Mouse (Mus musculus) Muller cell, postnatal 12 days (primary cell): ENCODE results near the gene Ror2.
A peak's percentile ranks its signal among the peaks of the same experiment; 100 is the strongest.

Experiments used
- DNase-seq: peaks from one replicate; pipeline ENCODE4 v3.0.0-alpha.2; 2015; ENCODE audit errors: inconsistent ontology term

Ror2 gene

DNA sequence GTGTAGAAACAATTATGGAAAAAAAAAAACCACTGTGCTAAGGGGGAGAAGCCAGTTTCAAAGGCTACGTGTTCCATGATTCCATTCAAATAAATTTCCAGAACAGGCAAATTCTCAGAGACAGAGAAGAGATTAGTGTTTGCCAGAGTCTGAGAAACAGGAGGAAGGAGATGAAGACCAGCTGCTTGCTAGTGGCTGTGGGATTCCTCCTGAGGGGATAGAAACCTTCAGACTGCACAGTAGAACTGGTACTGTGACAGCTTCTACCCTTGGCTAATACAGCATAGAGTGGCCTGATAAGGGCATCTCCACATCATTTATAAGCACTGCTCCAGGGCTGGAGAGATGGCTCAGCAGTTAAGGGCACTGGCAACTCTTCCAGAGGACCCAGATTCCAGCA lies 11.2 kb downstream of the Ror2 start:
- DNase-seq = no peak

GRCm38 (mm10) chr13:53271595-53271994 lies 14.3 kb downstream of the Ror2 start:
- no peak for DNase-seq

GRCm38 (mm10) chr13:53270549-53270948 lies 15.4 kb downstream of the Ror2 start:
- DNase-seq = peak; percentile 60

DNA sequence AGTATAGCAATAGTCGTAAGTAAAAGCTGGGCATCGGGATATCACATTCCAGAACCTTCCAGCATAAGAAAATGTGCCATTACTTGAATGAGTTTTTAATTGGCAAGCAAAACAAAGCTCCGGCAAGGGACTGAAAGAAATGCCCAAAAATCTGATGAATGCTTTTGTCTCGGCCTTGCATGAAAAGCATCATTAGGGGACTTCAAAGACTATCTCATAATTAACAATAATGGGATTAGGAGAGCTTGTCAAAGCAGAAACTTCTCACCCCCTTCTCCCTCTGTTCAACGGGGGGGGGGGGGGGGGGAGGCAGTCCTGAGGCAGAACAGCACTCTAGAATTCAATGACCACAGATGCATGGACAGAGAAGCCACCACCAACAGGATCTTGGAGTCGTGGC lies 17.4 kb downstream of the Ror2 start:
- DNase-seq = peak; percentile 93

DNA sequence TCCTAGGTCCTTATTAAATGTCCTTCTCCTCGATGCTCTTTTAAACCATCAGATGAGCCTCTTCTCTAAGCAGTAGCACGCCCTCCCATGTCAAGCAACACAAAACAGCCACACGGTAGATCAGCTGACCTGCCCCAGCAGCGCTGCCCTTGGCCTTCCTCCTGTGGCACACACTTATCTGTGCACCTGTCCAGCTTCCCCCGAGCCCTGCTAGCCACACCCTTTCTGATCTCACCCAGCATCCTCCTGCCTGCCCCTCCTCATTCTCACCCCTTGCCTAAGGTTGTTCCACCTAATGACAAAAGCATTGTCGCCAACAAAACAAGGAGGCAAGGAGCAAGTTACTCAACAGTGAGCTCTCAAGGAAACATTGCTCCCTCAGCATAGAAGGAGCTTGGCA lies 18.1 kb downstream of the Ror2 start:
- no peak for DNase-seq

- DNase-seq = no peak
These were observed 18.8 kb downstream of the Ror2 start for GRCm38 (mm10) chr13:53267155-53267554.

DNA sequence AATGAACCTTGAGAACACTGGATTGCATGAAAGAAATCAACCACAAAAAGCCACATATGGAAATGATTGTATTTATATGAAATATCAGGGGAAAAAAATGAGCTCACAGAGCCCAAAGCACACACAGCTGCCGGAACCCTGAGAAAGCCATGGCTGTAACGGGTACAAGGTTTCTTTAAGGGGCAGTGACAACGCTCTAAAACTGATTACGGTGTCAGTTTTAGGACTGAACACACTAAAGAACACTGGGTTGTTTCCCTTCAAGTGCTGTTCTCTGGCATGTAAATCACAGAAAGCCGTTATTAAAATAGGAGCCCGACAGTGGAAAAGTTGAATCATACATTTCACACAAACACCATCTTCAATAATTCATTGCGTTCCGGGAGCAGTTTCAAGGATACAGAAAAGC lies 19.4 kb downstream of the Ror2 start:
- DNase-seq = no peak

DNA sequence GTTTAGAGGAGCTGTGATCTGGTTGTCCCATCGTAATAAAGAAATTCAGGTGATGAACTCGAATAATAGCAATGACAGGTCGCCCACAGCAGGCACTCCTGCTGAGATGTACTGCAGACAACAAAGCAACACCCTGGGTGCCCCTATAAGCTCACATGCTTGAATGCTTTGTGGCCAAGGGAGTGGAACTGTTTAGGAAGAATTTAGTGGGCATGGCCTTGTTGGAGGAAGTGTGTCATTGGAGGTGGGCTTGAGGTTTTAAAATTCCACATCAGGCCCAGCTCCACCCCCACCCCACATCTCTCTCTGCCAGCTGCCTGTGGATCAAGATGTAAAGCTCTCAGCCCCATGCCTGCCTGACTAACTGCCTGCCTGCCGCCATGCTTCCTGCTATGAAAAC lies 21.0 kb downstream of the Ror2 start:
- no peak for DNase-seq

GRCm38 (mm10) chr13:53262509-53263250 lies 23.2 kb downstream of the Ror2 start:
- DNase-seq = no peak

- DNase-seq = peak; percentile 78
These were observed 24.7 kb downstream of the Ror2 start for GRCm38 (mm10) chr13:53261106-53261771.

- DNase-seq = no peak
These were observed 27.0 kb downstream of the Ror2 start for GRCm38 (mm10) chr13:53258943-53259342.

DNA sequence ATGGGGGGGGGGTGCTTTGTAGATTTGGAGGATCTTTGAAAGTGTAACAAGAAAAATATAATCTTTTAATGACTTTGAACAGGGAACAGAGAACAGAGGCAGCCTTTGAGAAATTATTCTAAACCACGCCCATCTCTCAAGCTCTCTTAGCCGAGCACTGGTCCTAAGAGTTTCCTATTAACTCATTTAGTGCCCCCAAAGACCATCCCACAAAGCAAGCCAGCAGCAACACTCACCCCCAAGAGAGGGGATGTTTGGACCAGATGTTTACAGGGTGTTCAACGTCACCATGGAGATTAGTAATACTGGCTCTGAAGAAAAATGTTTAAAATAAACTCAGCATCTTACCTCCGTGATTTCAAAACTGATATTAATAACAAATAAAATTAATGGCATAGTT lies 27.4 kb downstream of the Ror2 start:
- no peak for DNase-seq

DNA sequence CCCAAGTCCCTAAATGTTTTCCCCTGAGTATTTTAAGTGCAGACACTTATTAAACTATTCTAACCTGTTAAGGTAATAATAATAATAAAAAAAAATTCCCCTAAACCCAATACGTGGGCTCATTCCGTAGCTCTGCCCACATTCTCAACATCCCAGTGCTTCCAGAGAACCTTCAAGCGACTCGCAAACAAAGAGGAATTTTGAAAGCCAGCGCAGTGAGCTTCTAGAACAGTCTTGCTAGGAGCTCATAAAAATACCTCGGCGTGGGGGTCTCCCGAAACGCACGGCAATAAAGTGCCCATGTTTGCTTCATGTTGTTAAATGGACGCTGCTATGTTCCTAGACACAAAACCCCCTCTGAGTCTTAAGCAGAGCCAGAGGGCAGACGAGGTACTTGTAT lies 32.7 kb downstream of the Ror2 start:
- no peak for DNase-seq

DNA sequence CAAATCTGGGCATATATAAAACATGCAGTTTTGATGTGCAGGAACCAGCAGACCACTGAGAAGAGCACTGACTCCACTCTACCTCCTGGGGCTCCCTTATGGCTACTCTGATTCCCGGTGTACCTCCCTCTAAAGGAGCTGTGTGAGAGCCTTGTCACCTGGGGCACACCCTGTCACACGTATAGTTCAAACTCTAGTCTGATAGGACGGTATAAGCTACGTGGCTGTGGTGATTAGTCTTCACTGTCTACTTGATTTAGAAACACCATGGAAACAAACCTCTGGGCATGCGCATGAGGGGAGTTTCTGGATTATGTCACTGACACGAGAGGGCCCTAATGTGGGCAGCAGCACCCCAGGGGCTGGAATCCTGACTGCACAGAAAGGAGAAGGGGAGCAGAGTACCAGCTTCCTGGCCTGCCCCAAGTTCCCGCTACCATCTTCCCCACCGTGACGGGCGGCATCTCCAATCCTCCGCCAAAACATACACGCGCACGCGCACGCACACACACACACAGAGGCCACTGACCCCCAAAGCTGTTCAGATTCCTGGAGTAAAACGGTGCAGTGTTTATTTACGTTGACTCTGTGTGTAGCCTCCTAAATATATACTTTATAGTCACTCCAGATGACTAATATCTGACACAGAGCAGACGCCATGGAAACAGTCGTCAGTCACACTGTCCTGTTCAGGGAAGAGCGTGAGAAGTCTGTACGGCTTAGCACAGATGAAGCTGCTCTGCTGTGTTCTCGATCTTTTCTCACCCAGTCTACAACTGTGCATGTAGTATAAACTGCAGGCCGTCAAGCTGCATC lies 37.1 kb downstream of the Ror2 start:
- no peak for DNase-seq

- no peak for DNase-seq
These were observed 37.8 kb downstream of the Ror2 start for GRCm38 (mm10) chr13:53248080-53248479.

GRCm38 (mm10) chr13:53247175-53247574 lies 38.7 kb downstream of the Ror2 start:
- DNase-seq = no peak

DNA sequence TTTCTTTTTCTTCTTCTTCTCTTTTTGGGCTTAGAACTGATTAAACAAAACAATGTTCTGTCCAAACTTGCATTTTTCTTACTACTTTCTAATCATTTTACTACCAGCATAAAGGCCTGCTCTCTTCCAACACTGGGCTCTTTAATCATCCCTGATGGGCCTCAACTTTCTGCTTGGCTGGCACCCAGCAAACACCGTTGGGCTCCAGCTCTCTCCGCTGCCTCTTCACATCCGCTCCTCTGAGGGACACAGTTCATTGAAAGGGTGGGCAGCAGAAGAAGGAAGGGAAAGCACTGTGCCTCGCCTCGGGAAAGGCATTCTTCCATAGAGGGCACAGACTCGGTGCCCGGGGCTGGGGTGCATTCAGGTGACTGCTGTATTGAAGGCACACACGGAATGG lies 41.8 kb downstream of the Ror2 start:
- DNase-seq = no peak

- no peak for DNase-seq
These were observed 48.5 kb downstream of the Ror2 start for GRCm38 (mm10) chr13:53237455-53237854.

GRCm38 (mm10) chr13:53236434-53237401 lies 49.2 kb downstream of the Ror2 start:
- no peak for DNase-seq

DNA sequence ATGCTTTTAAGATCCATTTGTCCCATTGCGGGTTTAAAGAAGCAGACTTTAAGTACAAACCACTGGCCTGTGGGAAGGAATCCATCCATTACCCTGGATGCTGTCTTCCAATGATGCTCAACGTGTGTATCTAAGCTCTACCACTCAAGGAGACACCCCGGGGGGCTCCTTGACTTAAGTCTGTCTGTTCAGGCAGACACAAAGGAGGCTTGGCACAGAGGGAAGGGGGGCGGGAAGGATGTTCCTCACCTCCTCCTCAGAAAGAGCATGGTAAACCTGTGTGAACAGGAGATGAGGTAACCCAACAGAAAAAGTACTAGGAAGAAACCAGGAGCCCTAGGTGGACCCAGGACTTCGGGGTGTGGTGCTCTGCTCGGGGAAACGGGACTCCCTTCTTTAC lies 50.0 kb downstream of the Ror2 start:
- DNase-seq = no peak

GRCm38 (mm10) chr13:53234844-53235243 lies 51.1 kb downstream of the Ror2 start:
- DNase-seq = no peak
